Mouse (Mus musculus): Measurements from ENCODE around the gene Kctd6. TPM values are rescaled to one million over a fixed set of nuclear protein-coding genes. Genes with fewer than 3 reads are reported as not detected.

Kctd6 gene
- polyA plus RNA-seq, 1 experiment from 2014 or later, result 43.9 TPM

GRCm38 (mm10) chr14:8244211-8244611 lies 30.3 kb downstream of the Kctd6 start:
- no peaks in the 10 kb centered on the region for H3K27me3 ChIP-seq
- no peak for DNase-seq (ENCODE audit: low read depth, low spot score)
- ATAC-seq, result no peak
- ChIA-PET CTCF (interaction anchor here (0.6 to 6.8 kb wide), 4 partner anchors 9 to 102 kb away, joined by 3 to 63 read pairs (median 8); no protein-coding TSS in a partner anchor), POLR2A (no interaction called here)
- no peak for TF ChIP-seq CTCF (IDR thresholded peaks at IDR 0.05)
- in situ Hi-C loops (cut with MboI; ENCODE audit: low pct_unique_long_range_greater_than_20kb), result loop anchor here (5.0 kb wide), 1 partner anchor 93 kb away; no protein-coding TSS in a partner anchor

- ATAC-seq (no peak), DNase-seq (ENCODE audit: low read depth, low spot score) (no peak)
- POLR2A ChIA-PET, result no interaction called here
- CTCF ChIA-PET, result interaction anchor here (1.0 to 1.6 kb wide), 2 partner anchors 53 to 100 kb away, joined by 3 to 8 read pairs; no protein-coding TSS in a partner anchor
- in situ Hi-C loops (cut with MboI; ENCODE audit: low pct_unique_long_range_greater_than_20kb), result no loop called here
- TF ChIP-seq CTCF (IDR thresholded peaks at IDR 0.05), result no peak
- no peaks in the 10 kb centered on the region for H3K27me3 ChIP-seq
Measured at GRCm38 (mm10) chr14:8246878-8247277, 32.9 kb downstream of the Kctd6 start.

GRCm38 (mm10) chr14:8249206-8249605 lies 35.3 kb downstream of the Kctd6 start:
- H3K27me3 ChIP-seq, result no peaks in the 10 kb centered on the region
- CTCF ChIA-PET, result no interaction called here
- in situ Hi-C loops (cut with MboI; ENCODE audit: low pct_unique_long_range_greater_than_20kb), result no loop called here
- POLR2A ChIA-PET, result no interaction called here
- no peak for TF ChIP-seq CTCF (IDR thresholded peaks at IDR 0.05)
- no peak for ATAC-seq
- DNase-seq (ENCODE audit: low read depth, low spot score), result no peak

GRCm38 (mm10) chr14:8250141-8250871 lies 36.4 kb downstream of the Kctd6 start:
- POLR2A ChIA-PET, result no interaction called here
- DNase-seq (ENCODE audit: low read depth, low spot score) (no peak), ATAC-seq (no peak)
- in situ Hi-C loops (cut with MboI; ENCODE audit: low pct_unique_long_range_greater_than_20kb), result no loop called here
- no peaks in the 10 kb centered on the region for H3K27me3 ChIP-seq
- TF ChIP-seq CTCF (IDR thresholded peaks at IDR 0.05), result no peak
- CTCF ChIA-PET, result no interaction called here

GRCm38 (mm10) chr14:8251330-8251885 lies 37.5 kb downstream of the Kctd6 start:
- no peak for ATAC-seq
- in situ Hi-C loops (cut with MboI; ENCODE audit: low pct_unique_long_range_greater_than_20kb), result no loop called here
- no peak for DNase-seq (ENCODE audit: low read depth, low spot score)
- no peaks in the 10 kb centered on the region for H3K27me3 ChIP-seq
- TF ChIP-seq CTCF (IDR thresholded peaks at IDR 0.05), result no peak
- CTCF ChIA-PET, result no interaction called here
- POLR2A ChIA-PET, result interaction anchor here (0.7 kb wide), 1 partner anchor 365 kb away, joined by 4 read pairs; no protein-coding TSS in a partner anchor

GRCm38 (mm10) chr14:8255076-8255729 lies 41.3 kb downstream of the Kctd6 start:
- in situ Hi-C loops (cut with MboI; ENCODE audit: low pct_unique_long_range_greater_than_20kb), result no loop called here
- ATAC-seq (no peak), DNase-seq (ENCODE audit: low read depth, low spot score) (no peak)
- no peaks in the 10 kb centered on the region for H3K27me3 ChIP-seq
- TF ChIP-seq CTCF (IDR thresholded peaks at IDR 0.05), result no peak
- ChIA-PET POLR2A (no interaction called here), CTCF (interaction anchor here (1.5 to 2.3 kb wide), 2 partner anchors 13 to 91 kb away, joined by 6 to 10 read pairs; no protein-coding TSS in a partner anchor)

GRCm38 (mm10) chr14:8256072-8256471 lies 42.1 kb downstream of the Kctd6 start:
- no peaks in the 10 kb centered on the region for H3K27me3 ChIP-seq
- POLR2A ChIA-PET, result no interaction called here
- no peak for TF ChIP-seq CTCF (IDR thresholded peaks at IDR 0.05)
- DNase-seq (ENCODE audit: low read depth, low spot score), result no peak
- CTCF ChIA-PET, result interaction anchor here (1.5 to 2.3 kb wide), 2 partner anchors 14 to 90 kb away, joined by 6 to 10 read pairs; no protein-coding TSS in a partner anchor
- in situ Hi-C loops (cut with MboI; ENCODE audit: low pct_unique_long_range_greater_than_20kb), result no loop called here
- ATAC-seq, result no peak

GRCm38 (mm10) chr14:8256881-8257280 lies 42.9 kb downstream of the Kctd6 start:
- in situ Hi-C loops (cut with MboI; ENCODE audit: low pct_unique_long_range_greater_than_20kb), result no loop called here
- CTCF ChIA-PET, result interaction anchor here (2.3 kb wide), 1 partner anchor 14 kb away, joined by 10 read pairs; no protein-coding TSS in a partner anchor
- H3K27me3 ChIP-seq, result no peaks in the 10 kb centered on the region
- POLR2A ChIA-PET, result no interaction called here
- no peak for TF ChIP-seq CTCF (IDR thresholded peaks at IDR 0.05)
- ATAC-seq (no peak), DNase-seq (ENCODE audit: low read depth, low spot score) (no peak)

GRCm38 (mm10) chr14:8257521-8258334 lies 43.8 kb downstream of the Kctd6 start:
- TF ChIP-seq CTCF (IDR thresholded peaks at IDR 0.05), result no peak
- no peaks in the 10 kb centered on the region for H3K27me3 ChIP-seq
- ATAC-seq (no peak), DNase-seq (ENCODE audit: low read depth, low spot score) (no peak)
- in situ Hi-C loops (cut with MboI; ENCODE audit: low pct_unique_long_range_greater_than_20kb), result no loop called here
- POLR2A ChIA-PET, result no interaction called here
- CTCF ChIA-PET, result no interaction called here

- DNase-seq (ENCODE audit: low read depth, low spot score) (no peak), ATAC-seq (no peak)
- in situ Hi-C loops (cut with MboI; ENCODE audit: low pct_unique_long_range_greater_than_20kb), result no loop called here
Measured at GRCm38 (mm10) chr14:8258335-8258627, 44.3 kb downstream of the Kctd6 start.

More at GRCm38 (mm10) chr14:8258335-8258627, 44.3 kb downstream of the Kctd6 start:
- TF ChIP-seq CTCF (IDR thresholded peaks at IDR 0.05), result no peak
- no peaks in the 10 kb centered on the region for H3K27me3 ChIP-seq
- CTCF ChIA-PET, result interaction anchor here (1.9 kb wide), 1 partner anchor 16 kb away, joined by 4 read pairs; no protein-coding TSS in a partner anchor
- POLR2A ChIA-PET, result no interaction called here
